8 mouse cellular contexts compared by ENCODE assay signal in the genomic region with DNA sequence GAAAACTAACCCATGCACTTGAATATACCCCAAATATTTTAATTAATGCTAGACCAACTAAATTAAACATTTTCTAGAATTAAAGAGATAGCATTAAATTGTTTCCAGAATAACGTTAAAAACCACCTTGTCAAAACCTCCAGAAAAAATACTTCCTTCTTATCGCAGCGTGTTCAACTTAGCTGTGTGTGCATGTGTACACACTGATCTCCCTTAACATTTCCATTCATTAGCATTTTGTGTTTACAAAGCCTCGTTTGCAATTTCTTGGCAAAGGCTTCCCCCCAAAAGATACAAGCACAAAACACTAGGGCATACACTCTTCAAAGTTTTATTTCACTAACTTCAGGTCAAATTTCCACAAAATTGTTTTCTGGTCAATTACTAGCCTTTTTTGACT. TPM values are rescaled to one million over a fixed set of nuclear protein-coding genes. Genes with fewer than 3 reads are reported as not detected.
DNase-seq lines count a peak whose midpoint lies in the region; ATAC-seq lines count a peak whose summit lies in the region.
"Had no signal": no experiment of that assay in that cellular context is flagged by ENCODE, and none has a peak within 500 bp of the region (broad histone marks: within the 10 kb centered on the region; RNA-seq: fewer than 3 reads in every experiment).

No protein-coding gene starts in this region.

- 63% methylated on average over 4 of the region's 4 CpGs for WGBS in lung, embryonic 15.5 days
- 63% methylated on average over 4 of the region's 4 CpGs for WGBS in forebrain, embryonic 13.5 days
- 87% methylated on average over 4 of the region's 4 CpGs for WGBS in limb, embryonic 13.5 days
- 45% methylated on average over 4 of the region's 4 CpGs for WGBS in neural tube, embryonic 15.5 days

- no peak overlapping the region for H3K27ac ChIP-seq in lung, embryonic 15.5 days
- H3K27ac ChIP-seq in forebrain, embryonic 13.5 days = no peak overlapping the region
- no peak overlapping the region for H3K27ac ChIP-seq in limb, embryonic 13.5 days
- H3K27ac ChIP-seq in neural tube, embryonic 15.5 days (replicated peaks) = peak overlapping the region; percentile 97; the same call in 1 of the 2 replicates

- no peaks in the 10 kb centered on the region for H3K27me3 ChIP-seq in lung, embryonic 15.5 days
- H3K27me3 ChIP-seq in forebrain, embryonic 13.5 days = no peaks in the 10 kb centered on the region
- no peaks in the 10 kb centered on the region for H3K27me3 ChIP-seq in limb, embryonic 13.5 days
- no peaks in the 10 kb centered on the region for H3K27me3 ChIP-seq in neural tube, embryonic 15.5 days (replicated peaks)

- H3K4me1 ChIP-seq in lung, embryonic 15.5 days = peaks cover 8% of the 10 kb centered on the region; the same call in 1 of the 2 replicates
- peaks cover 20% of the 10 kb centered on the region for H3K4me1 ChIP-seq in forebrain, embryonic 13.5 days
- peaks cover 11% of the 10 kb centered on the region for H3K4me1 ChIP-seq in limb, embryonic 13.5 days
- H3K4me1 ChIP-seq in neural tube, embryonic 15.5 days = peaks cover 23% of the 10 kb centered on the region

- H3K4me3 ChIP-seq in lung, embryonic 15.5 days = peak overlapping the region; percentile 95; the same call in 1 of the 2 replicates
- H3K4me3 ChIP-seq in forebrain, embryonic 13.5 days = peak overlapping the region; percentile 85
- H3K4me3 ChIP-seq in limb, embryonic 13.5 days = peak overlapping the region; percentile 80
- peak overlapping the region; percentile 96 for H3K4me3 ChIP-seq in neural tube, embryonic 15.5 days (replicated peaks)

- no peak overlapping the region for H3K9ac ChIP-seq in lung, embryonic 15.5 days
- no peak overlapping the region for H3K9ac ChIP-seq in forebrain, embryonic 13.5 days
- no peak overlapping the region for H3K9ac ChIP-seq in limb, embryonic 13.5 days
- H3K9ac ChIP-seq in neural tube, embryonic 15.5 days (replicated peaks) = 0 out of 2 replicates have a peak overlapping the region, but pooled peaks have one; percentile 91

- no peak for DNase-seq in lung, postnatal 36 days
- no peak for DNase-seq in adipocyte (ENCODE audit: low spot score)
- DNase-seq in layer of hippocampus, postnatal 36 days = no peak
- DNase-seq: retina, postnatal 1 day had no signal

- H3K9me3 ChIP-seq in lung, embryonic 15.5 days = no peaks in the 10 kb centered on the region
- H3K9me3 ChIP-seq in forebrain, embryonic 13.5 days (replicated peaks) = no peaks in the 10 kb centered on the region
- H3K9me3 ChIP-seq in limb, embryonic 13.5 days = no peaks in the 10 kb centered on the region
- no peaks in the 10 kb centered on the region for H3K9me3 ChIP-seq in neural tube, embryonic 15.5 days (replicated peaks)

- no peak for ATAC-seq in lung, embryonic 15.5 days (ENCODE audit: borderline replicate concordance, extremely low read depth, low FRiP score, low TSS enrichment)
- ATAC-seq in forebrain, embryonic 13.5 days = no peak
- ATAC-seq in limb, embryonic 13.5 days (ENCODE audit: low FRiP score, low read depth) = no peak
- no peak for ATAC-seq in neural tube, embryonic 15.5 days (ENCODE audit: low FRiP score)

- no peaks in the 10 kb centered on the region for H3K36me3 ChIP-seq in lung, embryonic 15.5 days
- peaks cover 4% of the 10 kb centered on the region; the same call in 1 of the 2 replicates for H3K36me3 ChIP-seq in forebrain, embryonic 13.5 days (ENCODE audit: poor library complexity, severe bottlenecking)
- no peaks in the 10 kb centered on the region for H3K36me3 ChIP-seq in limb, embryonic 13.5 days
- H3K36me3 ChIP-seq in neural tube, embryonic 15.5 days = no peaks in the 10 kb centered on the region; the same call in 1 of the 2 replicates

- H3K4me2 ChIP-seq in lung, embryonic 15.5 days = peak overlapping the region; percentile 80; the same call in 1 of the 2 replicates
- peak overlapping the region; percentile 73 for H3K4me2 ChIP-seq in forebrain, embryonic 13.5 days
- peak overlapping the region; percentile 82 for H3K4me2 ChIP-seq in limb, embryonic 13.5 days (replicated peaks)
- H3K4me2 ChIP-seq in neural tube, embryonic 15.5 days = peak overlapping the region; percentile 70

RNA-seq across cellular contexts. Expression of a gene that starts 2.3 kb away (rescaled TPM):
- 31.0 and 33.3 TPM in 2 replicates for polyA plus RNA-seq in lung, embryonic 15.5 days (2015; fragmentation: Nextera tagmentation; extraction: Ambion mirVana)
- polyA plus RNA-seq in forebrain, embryonic 13.5 days (2015; fragmentation: Nextera tagmentation; extraction: Ambion mirVana) = 65.0 and 69.9 TPM in 2 replicates
- 55.4 and 55.8 TPM in 2 replicates for polyA plus RNA-seq in limb, embryonic 13.5 days (2015; fragmentation: Nextera tagmentation; extraction: Ambion mirVana)
- 106 and 113 TPM in 2 replicates for polyA plus RNA-seq in neural tube, embryonic 15.5 days (2015; fragmentation: Nextera tagmentation; extraction: Ambion mirVana)
- 10 to 100 TPM; 33.8 to 34.3 TPM for total RNA-seq in layer of hippocampus, postnatal 36 days (2021)
